Mouse (Mus musculus): Measurements from ENCODE around the gene Synrg. TPM values are rescaled to one million over a fixed set of nuclear protein-coding genes. Genes with fewer than 3 reads are reported as not detected.

The Synrg gene
- total RNA-seq (2012; rRNA removed) (13.3 and 15.8 TPM in 2 replicates), total RNA-seq (2014; rRNA removed) (8.2 and 9.5 TPM in 2 replicates), polyA plus RNA-seq (2012; ENCODE audit: insufficient read length, low read depth) (21.3 and 25.2 TPM in 2 replicates)

GRCm38 (mm10) chr11:83963991-83964921 lies at the start of gene Synrg:
Gene Synrg (plus strand): TSS chr11:83964428.
- in situ Hi-C loops (cut with MboI; ENCODE audit: low pct_ligation_motif_present, low pct_unique_long_range_greater_than_20kb, low sequenced_read_pairs) (no loop called here), dilution Hi-C loops (cut with MboI; ENCODE audit: extremely low pct_ligation_motif_present, extremely low pct_unique_long_range_greater_than_20kb, low sequenced_read_pairs) (no loop called here)
- peak within 1 kb of the TSS; percentile 65 to 71 (median 66) for H3K4me3 ChIP-seq (replicated peaks in 1 of 3; ENCODE audit: low read depth in 2 of 3, low read length in 2 of 3, poor library complexity in 1 of 3)
- 0 out of 2 replicates have a peak, but pooled peaks cover 2% of the 10 kb centered on the region for H3K79me2 ChIP-seq (replicated peaks; ENCODE audit: control insufficient read depth, extremely low read depth, insufficient read depth, poor library complexity, severe bottlenecking)
- peaks cover 3 to 43% of the 10 kb centered on the region in 2 experiments; a peak in 3 of 4 replicates for H3K4me1 ChIP-seq (ENCODE audit: control insufficient read depth in 1 of 2, insufficient read depth in 2 of 2)
- H3K36me3 ChIP-seq (replicated peaks in 1 of 2; ENCODE audit: control insufficient read depth in 1 of 2, insufficient read depth in 1 of 2, low read length in 1 of 2): peaks cover 31 to 54% of the 10 kb centered on the region in 2 experiments
- H3K9me3 ChIP-seq (replicated peaks; ENCODE audit: low read length): no peaks in the 10 kb centered on the region
- peak within 1 kb of the TSS; percentile 92 for H3K9ac ChIP-seq (ENCODE audit: insufficient read depth, low read depth)
- peak; percentile 88 for DNase-seq (ENCODE audit: extremely low read depth)
- no peaks in the 10 kb centered on the region for H3K27me3 ChIP-seq (replicated peaks)
- H3K27ac ChIP-seq (ENCODE audit: insufficient read depth, low read depth): 0 out of 2 replicates have a peak within 1 kb of the TSS, but pooled peaks have one; percentile 6
- peak within 1 kb of the TSS; percentile 68 for H3K4me2 ChIP-seq (ENCODE audit: insufficient read depth, low read depth, poor library complexity, severe bottlenecking)
- peak; percentile 65 for TF ChIP-seq NRF1 (IDR thresholded peaks at IDR 0.05; ENCODE audit: low read depth, low read length)
- TF ChIP-seq EP300 (IDR thresholded peaks at IDR 0.05; ENCODE audit: low read length): no peak
- peak; percentile 96 for TF ChIP-seq MAX (IDR thresholded peaks at IDR 0.05; ENCODE audit: low read length)
- peak; percentile 49; the same call in 1 of the 2 replicates for TF ChIP-seq MEF2A (IDR thresholded peaks at IDR 0.05; ENCODE audit: borderline replicate concordance, low read depth, low read length)
- no peak for TF ChIP-seq GABPA (IDR thresholded peaks at IDR 0.05; ENCODE audit: insufficient replicate concordance, low read depth, low read length)
- 0 out of 2 replicates have a peak, but pooled peaks have one; percentile 28 for TF ChIP-seq TBP (conservative IDR thresholded peaks at IDR 0.05; ENCODE audit: low read depth, low read length)
- TF ChIP-seq MXI1 (IDR thresholded peaks at IDR 0.05; ENCODE audit: low read depth, low read length): peak; percentile 87
- no peak for TF ChIP-seq MAFK (IDR thresholded peaks at IDR 0.05; ENCODE audit: insufficient replicate concordance, low read length)
- TF ChIP-seq KAT2A (IDR thresholded peaks at IDR 0.05; ENCODE audit: insufficient replicate concordance, low read length): 0 out of 2 replicates have a peak, but pooled peaks have one; percentile 15
- TF ChIP-seq CHD2 (IDR thresholded peaks at IDR 0.05; ENCODE audit: low read length): peak; percentile 32; the same call in 1 of the 2 replicates
- TF ChIP-seq UBTF (IDR thresholded peaks at IDR 0.05; ENCODE audit: low read depth, low read length): peak; percentile 54; the same call in 1 of the 2 replicates
- no peak for TF ChIP-seq JUND (conservative IDR thresholded peaks at IDR 0.05; ENCODE audit: low read depth, low read length)
- no peak for TF ChIP-seq ZNF384 (IDR thresholded peaks at IDR 0.05; ENCODE audit: low read depth, low read length)
- TF ChIP-seq BHLHE40 (IDR thresholded peaks at IDR 0.05; ENCODE audit: low read depth, low read length): peak; percentile 95
- peak; percentile 97 for TF ChIP-seq ELF1 (IDR thresholded peaks at IDR 0.05; ENCODE audit: low read depth, low read length)
- peak; percentile 66 for TF ChIP-seq HCFC1 (IDR thresholded peaks at IDR 0.05; ENCODE audit: low read depth, low read length)
- TF ChIP-seq POLR2AphosphoS2 (IDR thresholded peaks at IDR 0.05; ENCODE audit: low read depth, low read length): peak; percentile 95
- TF ChIP-seq IRF4 (IDR thresholded peaks at IDR 0.05; ENCODE audit: low read depth, low read length): 0 out of 2 replicates have a peak, but pooled peaks have one; percentile 27
- TF ChIP-seq NELFE (IDR thresholded peaks at IDR 0.05; ENCODE audit: low read depth, low read length): peak; percentile 70; the same call in 1 of the 2 replicates
- TF ChIP-seq RCOR1 (conservative IDR thresholded peaks at IDR 0.05; ENCODE audit: low read depth, low read length): peak; percentile 5; the same call in 1 of the 2 replicates
- TF ChIP-seq ZKSCAN1 (IDR thresholded peaks at IDR 0.05; ENCODE audit: borderline replicate concordance, low read depth, low read length): peak; percentile 92
- TF ChIP-seq USF1 (IDR thresholded peaks at IDR 0.05; ENCODE audit: low read depth, low read length): peak; percentile 97
- TF ChIP-seq MYC (IDR thresholded peaks at IDR 0.05; ENCODE audit: low read depth, low read length): peak; percentile 65; the same call in 1 of the 2 replicates
- peak; percentile 95 for TF ChIP-seq TCF12 (IDR thresholded peaks at IDR 0.05; ENCODE audit: low read depth, low read length)
- peak; percentile 80 for TF ChIP-seq POLR2A (IDR thresholded peaks at IDR 0.05; ENCODE audit: low read depth, low read length)
- TF ChIP-seq SIN3A (IDR thresholded peaks at IDR 0.05; ENCODE audit: low read length): peak; percentile 71
- no peak for TF ChIP-seq PAX5 (IDR thresholded peaks at IDR 0.05; ENCODE audit: low read length)
- TF ChIP-seq MAZ (IDR thresholded peaks at IDR 0.05; ENCODE audit: low read depth, low read length): peak; percentile 52; the same call in 1 of the 2 replicates
- TF ChIP-seq ZMIZ1 (IDR thresholded peaks at IDR 0.05; ENCODE audit: low read depth, low read length): peak; percentile 75; the same call in 1 of the 2 replicates
- no peak; the same call in 1 of the 2 replicates for TF ChIP-seq CHD1 (IDR thresholded peaks at IDR 0.05; ENCODE audit: low read depth, low read length)
- no peak for TF ChIP-seq E2F4 (IDR thresholded peaks at IDR 0.05; ENCODE audit: insufficient replicate concordance, low read depth, low read length)
- peak; percentile 91 for TF ChIP-seq USF2 (conservative IDR thresholded peaks at IDR 0.05; ENCODE audit: low read depth, low read length)

All from CH12.LX (cell line).